Mouse (Mus musculus) lung, postnatal 0 days (tissue): Measurements from ENCODE around the gene Nkpd1. TPM values are rescaled to one million over a fixed set of nuclear protein-coding genes. Genes with fewer than 3 reads are reported as not detected.
A peak's percentile ranks its signal among the peaks of the same experiment; 100 is the strongest.

ENCODE experiments used
- ATAC-seq: fragments of 200-750 bp; cut with Nextera tagmentation; 2 replicates; pipeline ENCODE4 v1.8.0; 2017; ENCODE audit warnings: moderate library complexity
- DNase-seq: peaks from one replicate; pipeline ENCODE4 v3.0.0-alpha.2; 2016; ENCODE audit warnings: low spot score
- H3K27ac ChIP-seq: fragments of 300-500 bp; sonication (generic); 2 replicates; pipeline ENCODE4 v1.5.1; 2014; ENCODE audit warnings: antibody characterized with exemption, mild to moderate bottlenecking, low read length, mixed read lengths
- H3K27me3 ChIP-seq: fragments of 300-500 bp; sonication (generic); replicated peaks from 2 replicates; pipeline ENCODE4 v1.6.1; 2014; ENCODE audit warnings: low read length, mixed read lengths; ENCODE audit not compliant: insufficient read depth
- H3K36me3 ChIP-seq: fragments of 300-500 bp; sonication (generic); 2 replicates; pipeline ENCODE4 v1.6.1; 2014; ENCODE audit warnings: low read length, mixed read lengths; ENCODE audit not compliant: insufficient read depth
- H3K4me1 ChIP-seq: fragments of 300-500 bp; sonication (generic); 2 replicates; pipeline ENCODE4 v1.6.1; 2014; ENCODE audit warnings: antibody characterized with exemption, low read depth, low read length, mixed read lengths; ENCODE audit not compliant: insufficient read depth
- H3K4me2 ChIP-seq: fragments of 300-500 bp; sonication (generic); replicated peaks from 2 replicates; pipeline ENCODE4 v1.6.1; 2014; ENCODE audit warnings: low read depth, mild to moderate bottlenecking, low read length, moderate library complexity, mixed read lengths
- H3K4me3 ChIP-seq: fragments of 300-500 bp; sonication (generic); 2 replicates; pipeline ENCODE4 v1.5.1; 2014; ENCODE audit warnings: low read depth, low read length
- H3K9ac ChIP-seq: fragments of 300-500 bp; sonication (generic); replicated peaks from 2 replicates; pipeline ENCODE4 v1.6.1; 2014; ENCODE audit warnings: low read depth, mild to moderate bottlenecking
- H3K9me3 ChIP-seq: fragments of 300-500 bp; sonication (generic); 2 replicates; pipeline ENCODE4 v1.6.1; 2016; ENCODE audit warnings: low read length, mixed read lengths
- CTCF ChIP-seq: IDR thresholded peaks from 2 replicates; pipeline ENCODE4 v1.5.1; 2016; ENCODE audit warnings: antibody characterized with exemption, mild to moderate bottlenecking
- EP300 ChIP-seq: IDR thresholded peaks from 2 replicates; pipeline ENCODE4 v1.6.1; 2016; ENCODE audit warnings: antibody characterized with exemption, mild to moderate bottlenecking, control low read depth
- WGBS: fragments of 180-500 bp; shearing (Covaris S2); extraction: QIAGEN DNeasy Blood & Tissue Kit; methylation state at CpG from one replicate; pipeline ENCODE4 v1.1.7; 2014; 5-methylcytosine and 5-hydroxymethylcytosine counted together
- polyA plus RNA-seq: library from polyadenylated mRNA; unstranded; fragments of >200 nt; fragmentation: Nextera tagmentation; extraction: Ambion mirVana; gene quantifications from 2 replicates; pipeline ENCODE4 v1.2.1, GENCODE M21; 2015

Nkpd1 gene
- polyA plus RNA-seq, 1 experiment from 2014 or later = 0.05 TPM

- Histone ChIP-seq H3K36me3 (peaks cover 9% of the 10 kb centered on the region), H3K4me3 (no peak overlapping the region), H3K4me1 (peaks cover 11% of the 10 kb centered on the region), H3K27me3 (no peaks in the 10 kb centered on the region), H3K27ac (no peak overlapping the region), H3K4me2 (no peak overlapping the region), H3K9ac (no peak overlapping the region), H3K9me3 (no peaks in the 10 kb centered on the region)
- no peak for DNase-seq
- TF ChIP-seq EP300 = no peak
- no peak for TF ChIP-seq CTCF
- 88% methylated on average over 3 of the region's 3 CpGs for WGBS
- no peak for ATAC-seq
These were observed 46.2 kb downstream of the Nkpd1 start for GRCm38 (mm10) chr7:19563884-19564283.

GRCm38 (mm10) chr7:19564455-19564854 is 46.8 kb downstream of the Nkpd1 start:
- 90% methylated on average over 4 of the region's 4 CpGs for WGBS

GRCm38 (mm10) chr7:19565803-19566202 is 48.2 kb downstream of the Nkpd1 start:
- no peak overlapping the region for H3K27ac ChIP-seq
- no peaks in the 10 kb centered on the region for H3K9me3 ChIP-seq
- H3K4me2 ChIP-seq = no peak overlapping the region
- H3K4me1 ChIP-seq = peaks cover 2% of the 10 kb centered on the region; the same call in 1 of the 2 replicates
- DNase-seq = no peak
- WGBS = 89% methylated on average over 2 of the region's 2 CpGs
- ATAC-seq = no peak
- H3K9ac ChIP-seq = no peak overlapping the region
- H3K4me3 ChIP-seq = no peak overlapping the region
- peaks cover 21% of the 10 kb centered on the region for H3K36me3 ChIP-seq
- no peak for TF ChIP-seq CTCF
- TF ChIP-seq EP300 = no peak
- no peaks in the 10 kb centered on the region for H3K27me3 ChIP-seq

More at GRCm38 (mm10) chr7:19564455-19564854, 46.8 kb downstream of the Nkpd1 start:
- H3K4me2 ChIP-seq = no peak overlapping the region
- no peak overlapping the region for H3K9ac ChIP-seq
- DNase-seq (no peak), ATAC-seq (no peak)
- no peak overlapping the region for H3K27ac ChIP-seq
- H3K4me3 ChIP-seq = no peak overlapping the region
- peaks cover 11% of the 10 kb centered on the region for H3K4me1 ChIP-seq
- peaks cover 14% of the 10 kb centered on the region for H3K36me3 ChIP-seq
- no peaks in the 10 kb centered on the region for H3K27me3 ChIP-seq
- TF ChIP-seq EP300 (no peak), CTCF (peak; percentile 45)
- H3K9me3 ChIP-seq = no peaks in the 10 kb centered on the region

- Histone ChIP-seq H3K9me3 (no peaks in the 10 kb centered on the region), H3K27ac (no peak overlapping the region), H3K4me1 (peaks cover 6% of the 10 kb centered on the region; the same call in 1 of the 2 replicates), H3K4me3 (no peak overlapping the region), H3K4me2 (no peak overlapping the region), H3K36me3 (peaks cover 21% of the 10 kb centered on the region), H3K9ac (no peak overlapping the region), H3K27me3 (no peaks in the 10 kb centered on the region)
- 90% methylated on average over 8 of the region's 8 CpGs for WGBS
- ATAC-seq (no peak), DNase-seq (no peak)
- no peak for TF ChIP-seq EP300
- TF ChIP-seq CTCF = no peak
These were observed 49.8 kb downstream of the Nkpd1 start for GRCm38 (mm10) chr7:19567426-19567825.

- no peaks in the 10 kb centered on the region for H3K27me3 ChIP-seq
- no peak overlapping the region for H3K4me2 ChIP-seq
- no peaks in the 10 kb centered on the region for H3K9me3 ChIP-seq
- no peak overlapping the region for H3K27ac ChIP-seq
- H3K4me3 ChIP-seq = no peak overlapping the region
- TF ChIP-seq EP300 (no peak), CTCF (no peak)
- H3K36me3 ChIP-seq = peaks cover 21% of the 10 kb centered on the region
- WGBS = 83% methylated on average over 3 of the region's 3 CpGs
- H3K9ac ChIP-seq = no peak overlapping the region; the same call in 1 of the 2 replicates
- ATAC-seq (no peak), DNase-seq (no peak)
- H3K4me1 ChIP-seq = peaks cover 8% of the 10 kb centered on the region; the same call in 1 of the 2 replicates
These were observed 52.0 kb downstream of the Nkpd1 start for GRCm38 (mm10) chr7:19569647-19570046.

- TF ChIP-seq EP300 (0 out of 2 replicates have a peak, but pooled peaks have one; percentile 24), CTCF (peak; percentile 27)
- Histone ChIP-seq H3K4me3 (peak overlapping the region; percentile 62), H3K27me3 (peaks cover 8% of the 10 kb centered on the region), H3K4me2 (peak overlapping the region; percentile 68), H3K4me1 (peaks cover 8% of the 10 kb centered on the region; the same call in 1 of the 2 replicates), H3K36me3 (0 out of 2 replicates have a peak, but pooled peaks cover 13% of the 10 kb centered on the region), H3K9ac (peak overlapping the region; percentile 54), H3K27ac (peak overlapping the region; percentile 92), H3K9me3 (no peaks in the 10 kb centered on the region)
- 1% methylated on average over 52 of the region's 53 CpGs for WGBS
- peak; percentile 84 for DNase-seq
- ATAC-seq = peak; percentile 87
These were observed 55.5 kb downstream of the Nkpd1 start for GRCm38 (mm10) chr7:19572926-19573775.
